Mouse (Mus musculus): ENCODE results near the gene Zbtb43.

Gene Zbtb43

GRCm38 (mm10) chr2:33430081-33430770 lies 38.1 kb downstream of the Zbtb43 start:
- DNase-seq (ENCODE audit: low read depth, low spot score), result no peak

DNA sequence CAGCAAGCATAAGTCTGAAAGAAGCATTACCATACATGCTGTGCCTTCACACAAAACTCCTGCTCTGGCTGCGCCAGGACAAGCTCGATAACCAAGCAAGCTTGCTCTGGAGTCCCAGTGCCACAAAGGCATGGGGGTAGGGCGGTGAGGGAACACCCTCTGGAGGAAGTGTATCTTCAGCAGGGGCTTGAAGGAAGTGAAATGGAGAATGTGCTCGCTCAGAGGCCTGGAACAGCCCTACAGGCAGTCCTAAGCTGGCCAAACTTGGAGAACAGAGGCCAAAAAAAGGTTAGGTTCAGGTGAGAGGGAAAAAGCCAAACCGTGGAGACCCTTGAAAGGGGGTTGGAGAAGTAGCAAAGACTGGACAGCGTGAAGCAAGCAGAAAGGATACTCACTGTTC lies 39.0 kb downstream of the Zbtb43 start:
- DNase-seq (ENCODE audit: low read depth, low spot score), result no peak

- DNase-seq (ENCODE audit: low read depth, low spot score), result no peak
These were observed 41.5 kb downstream of the Zbtb43 start for GRCm38 (mm10) chr2:33426640-33427398.

- no peak for DNase-seq (ENCODE audit: low read depth, low spot score)
These were observed 50.9 kb downstream of the Zbtb43 start for GRCm38 (mm10) chr2:33417454-33417853.

- no peak for DNase-seq (ENCODE audit: low read depth, low spot score)
These were observed 54.3 kb downstream of the Zbtb43 start for GRCm38 (mm10) chr2:33414019-33414418.

GRCm38 (mm10) chr2:33412111-33412510 lies 56.2 kb downstream of the Zbtb43 start:
- DNase-seq (ENCODE audit: low read depth, low spot score), result peak; percentile 75

- no peak for DNase-seq (ENCODE audit: low read depth, low spot score)
These were observed 64.8 kb downstream of the Zbtb43 start for GRCm38 (mm10) chr2:33403511-33404003.

GRCm38 (mm10) chr2:33402638-33403037 lies 65.7 kb downstream of the Zbtb43 start:
- no peak for DNase-seq (ENCODE audit: low read depth, low spot score)

GRCm38 (mm10) chr2:33402236-33402635 lies 66.1 kb downstream of the Zbtb43 start:
- peak; percentile 84 for DNase-seq (ENCODE audit: low read depth, low spot score)

DNA sequence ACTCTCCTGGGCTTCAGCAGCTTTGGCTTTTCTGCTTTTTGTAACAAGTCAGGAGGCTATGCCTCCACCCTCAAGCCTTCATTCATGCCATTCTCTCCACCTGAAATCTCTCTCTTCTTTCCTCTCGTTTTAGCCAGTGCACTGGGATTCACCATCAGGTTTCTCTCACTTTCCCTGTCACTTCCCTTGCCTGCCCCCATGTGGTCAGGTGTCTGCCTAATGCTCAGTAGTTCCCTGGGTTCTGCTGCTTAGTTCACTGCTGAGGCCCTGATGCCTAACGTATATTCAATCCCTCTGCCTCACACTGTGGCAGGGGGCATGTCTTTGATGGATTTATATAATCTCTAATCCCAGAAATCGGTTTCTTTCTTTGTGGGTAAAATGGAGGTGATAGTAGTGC lies 67.1 kb downstream of the Zbtb43 start:
- DNase-seq (ENCODE audit: low read depth, low spot score), result peak; percentile 70

- no peak for DNase-seq (ENCODE audit: low read depth, low spot score)
These were observed 67.8 kb downstream of the Zbtb43 start for GRCm38 (mm10) chr2:33400541-33400940.

Data from brain, adult 2 months (tissue).